Mouse (Mus musculus) cerebellum, postnatal 10 days (tissue): ENCODE data around the gene Lgmn.

Source experiments
- DNase-seq, 2 experiments: peaks; one replicate each; pipeline ENCODE4 v3.0.0; 2021; ENCODE audit warnings: mixed read lengths in 2 of 2

The Lgmn gene

DNA sequence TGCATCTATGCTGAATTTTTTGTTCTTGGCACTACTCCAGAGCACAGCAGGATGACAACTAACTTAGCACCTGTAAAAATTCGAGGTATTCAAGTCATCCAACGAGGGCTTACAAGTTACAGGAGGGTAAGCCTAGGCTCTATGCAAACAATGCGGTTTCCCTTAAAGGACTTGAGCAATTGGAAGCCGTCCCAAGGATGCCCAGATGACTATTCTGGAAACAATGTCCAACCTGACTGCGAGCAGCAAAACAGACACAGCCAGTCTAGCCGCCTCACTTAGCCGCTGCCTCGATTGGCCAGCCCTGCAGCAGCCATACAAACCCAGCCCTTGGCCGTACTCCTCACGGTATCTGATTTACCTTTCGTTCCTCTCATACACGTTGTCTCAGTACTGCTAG is 7.4 kb downstream of the Lgmn start:
- DNase-seq: peak; percentile 24 to 34

GRCm38 (mm10) chr12:102430228-102430627 is 9.4 kb downstream of the Lgmn start:
- no peak for DNase-seq

DNA sequence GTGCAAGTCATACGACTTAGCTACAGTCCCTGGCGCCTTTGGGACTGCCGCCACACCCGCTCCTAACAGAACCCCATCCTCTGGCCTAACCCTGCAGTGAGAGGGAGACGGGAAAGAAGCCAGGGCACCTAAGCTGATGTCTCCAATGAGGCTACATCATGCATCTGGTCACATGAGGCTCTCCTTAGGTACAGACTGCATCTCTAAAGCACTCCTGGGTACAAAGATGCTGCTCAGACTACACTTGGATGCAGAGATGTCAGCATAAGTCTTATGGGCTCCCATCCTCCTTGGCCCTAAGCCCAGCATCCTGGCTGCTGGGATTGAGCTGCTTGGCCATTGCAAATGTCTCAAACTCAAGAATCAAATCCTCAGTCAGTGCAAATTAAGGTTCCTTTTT is 10.0 kb downstream of the Lgmn start:
- peak; percentile 48 to 56 for DNase-seq

DNA sequence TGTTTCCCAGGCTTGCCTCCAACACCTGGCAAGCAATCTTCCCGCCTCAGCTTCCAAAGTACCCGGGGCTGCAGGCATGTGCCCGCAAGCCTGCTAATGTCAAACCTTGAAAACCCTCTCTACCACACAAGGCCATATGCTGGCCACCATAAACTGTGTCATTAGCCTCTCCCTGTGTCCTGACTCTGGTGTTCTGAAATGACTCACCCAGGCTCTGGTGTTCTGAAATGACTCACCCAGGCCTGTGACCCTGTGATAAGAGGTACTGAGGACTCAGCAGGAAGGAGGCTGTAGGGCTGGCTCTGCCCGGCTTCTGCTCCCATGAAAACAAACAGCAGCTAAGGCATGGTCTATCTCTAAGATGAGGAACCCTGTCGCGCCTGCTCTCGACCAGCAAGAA is 13.3 kb downstream of the Lgmn start:
- DNase-seq: no peak

DNA sequence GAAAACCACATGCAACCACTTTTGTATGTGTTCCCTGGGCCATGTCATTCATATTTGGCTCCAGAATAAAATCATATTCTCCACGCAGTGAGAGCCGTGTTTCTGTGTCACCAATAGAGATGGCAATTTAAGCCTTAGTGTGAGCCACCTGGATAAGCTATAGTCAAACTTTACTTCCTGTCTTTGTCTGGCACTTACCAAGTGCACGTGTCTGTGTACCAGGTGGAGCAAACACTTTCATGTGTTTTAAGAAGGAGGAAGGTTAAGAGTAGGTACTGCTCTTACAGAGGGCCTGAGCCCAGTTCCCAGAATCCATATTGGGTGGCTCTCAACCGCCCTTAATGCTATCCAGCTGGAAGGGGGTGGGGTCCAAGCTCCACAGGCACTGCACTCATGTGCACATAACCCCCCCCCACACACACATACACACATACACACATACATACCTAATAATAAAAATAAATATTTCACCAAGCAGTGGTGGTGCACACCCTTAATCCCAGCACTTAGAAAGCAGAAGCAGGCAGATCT is 14.5 kb downstream of the Lgmn start:
- no peak for DNase-seq

DNA sequence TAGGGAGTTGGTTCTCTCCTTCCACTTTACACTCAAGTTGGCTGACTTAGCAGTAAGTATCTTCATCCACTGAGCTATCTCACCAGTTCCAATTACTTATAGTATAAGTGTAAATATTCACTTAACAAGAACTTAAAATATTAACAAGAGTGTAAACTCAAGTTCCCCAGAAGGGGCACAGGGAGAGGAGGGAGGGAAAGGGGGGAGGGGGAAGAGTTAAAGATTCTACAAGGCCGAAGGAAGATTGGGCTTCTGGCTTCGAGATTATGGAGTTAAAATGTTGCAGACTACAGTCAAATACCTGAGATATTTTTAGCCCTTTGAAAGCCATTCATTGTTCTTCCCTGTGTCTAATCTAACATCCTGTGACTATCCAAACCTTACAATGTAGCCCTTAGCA is 15.2 kb downstream of the Lgmn start:
- DNase-seq: no peak

- no peak for DNase-seq
These were observed 16.0 kb downstream of the Lgmn start for GRCm38 (mm10) chr12:102423625-102424024.

- DNase-seq: peak in 1 of 2 experiments; percentile 13
These were observed 16.8 kb downstream of the Lgmn start for GRCm38 (mm10) chr12:102422623-102423320.

GRCm38 (mm10) chr12:102422065-102422464 is 17.5 kb downstream of the Lgmn start:
- peak; percentile 76 to 82 for DNase-seq

DNA sequence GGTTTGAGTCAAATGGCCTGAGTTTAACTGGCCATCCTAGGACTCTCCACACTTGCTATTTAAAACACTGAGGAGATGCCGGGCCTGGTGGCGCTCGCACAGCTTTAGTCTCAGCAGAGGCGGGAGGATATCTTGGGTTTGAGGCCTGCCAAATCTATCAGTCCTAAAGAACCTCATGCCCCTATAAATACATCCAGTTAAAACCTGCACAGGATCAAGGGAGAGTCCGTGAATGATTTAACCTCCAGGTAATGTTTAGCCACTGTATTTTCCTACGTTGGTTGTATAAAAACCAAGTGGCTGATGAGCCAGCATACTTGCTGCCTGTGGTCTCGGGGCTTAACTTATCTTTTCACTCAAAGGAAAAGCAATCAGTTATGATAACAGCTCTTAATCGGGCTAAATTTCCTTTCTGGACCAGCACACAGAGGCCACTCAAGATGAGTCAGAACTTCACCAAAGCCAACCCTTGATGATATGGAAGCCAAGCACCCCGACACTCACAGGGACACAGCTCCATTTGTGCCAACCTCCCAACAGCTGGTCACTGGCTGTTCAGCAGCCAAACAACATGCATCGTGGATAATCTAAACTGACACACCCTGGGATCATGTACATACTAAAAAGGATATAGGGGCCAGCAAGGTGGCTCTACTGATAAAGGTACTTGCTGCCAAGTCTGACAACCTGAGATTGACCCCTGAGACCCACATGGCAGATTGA is 19.3 kb downstream of the Lgmn start:
- DNase-seq: peak; percentile 76 to 80

DNA sequence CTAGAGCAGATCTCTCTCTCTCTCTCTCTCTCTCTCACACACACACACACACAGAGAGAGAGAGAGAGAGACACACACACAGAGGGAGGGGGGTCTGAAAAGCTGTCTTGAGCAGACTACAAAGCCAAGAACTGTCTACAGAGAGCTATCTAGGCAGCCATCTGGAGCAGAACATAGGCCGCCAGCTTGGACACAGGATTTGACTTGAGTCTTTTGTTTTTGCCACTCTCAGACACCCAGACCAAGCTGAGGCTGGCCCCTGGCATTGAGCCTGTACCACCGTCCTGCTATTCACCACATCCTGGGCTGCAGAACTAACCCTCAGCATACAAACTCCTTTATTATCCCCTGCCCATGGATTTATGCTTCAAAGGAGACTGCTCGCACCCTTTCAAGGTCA is 20.1 kb downstream of the Lgmn start:
- peak; percentile 88 to 92 for DNase-seq

DNA sequence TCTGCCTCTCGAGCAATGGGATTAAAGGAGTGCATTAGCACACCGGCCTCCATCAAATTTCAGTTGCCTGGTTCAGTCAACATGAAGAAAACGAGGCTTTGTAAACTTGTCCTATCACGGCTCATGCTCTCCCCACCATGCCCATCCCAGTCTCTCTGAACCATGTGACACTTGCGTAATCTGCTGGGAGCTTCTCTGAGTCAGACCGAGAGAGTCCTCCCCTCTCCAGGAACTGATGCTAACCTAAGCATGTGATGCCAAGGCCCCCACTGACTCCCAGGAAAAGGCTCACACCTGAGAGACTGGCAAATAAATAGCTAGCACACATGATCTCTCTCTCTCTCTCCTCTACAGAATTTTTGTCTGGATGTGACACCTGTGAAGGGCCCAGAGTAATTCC is 21.9 kb downstream of the Lgmn start:
- no peak for DNase-seq

DNA sequence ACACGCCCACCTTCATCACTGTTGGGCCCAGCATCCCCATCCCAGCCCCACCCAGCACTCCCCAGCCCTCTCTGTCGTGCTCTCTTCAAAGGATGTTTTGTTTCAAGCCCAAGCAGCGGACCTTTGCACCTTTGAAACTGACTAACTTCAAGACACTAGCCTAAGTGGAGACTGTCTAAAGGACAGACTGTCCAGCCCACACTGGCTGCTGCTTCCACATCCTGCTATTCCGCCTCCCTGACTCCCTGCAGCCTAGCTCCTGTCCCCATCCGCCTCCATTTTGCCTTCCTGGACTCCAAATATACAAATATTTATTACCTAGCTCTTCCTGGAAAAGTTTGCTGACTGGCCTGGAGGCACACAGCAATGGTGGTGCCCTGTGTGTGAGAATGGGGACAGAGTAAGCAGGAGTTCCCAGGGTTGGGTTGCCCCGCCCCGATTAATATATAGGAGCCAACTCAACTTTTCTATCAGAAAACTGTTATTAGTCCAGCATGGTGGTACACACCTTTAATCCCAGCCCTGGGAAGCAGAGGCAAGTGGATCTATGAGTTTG is 22.6 kb downstream of the Lgmn start:
- peak in 1 of 2 experiments; percentile 11 for DNase-seq

DNA sequence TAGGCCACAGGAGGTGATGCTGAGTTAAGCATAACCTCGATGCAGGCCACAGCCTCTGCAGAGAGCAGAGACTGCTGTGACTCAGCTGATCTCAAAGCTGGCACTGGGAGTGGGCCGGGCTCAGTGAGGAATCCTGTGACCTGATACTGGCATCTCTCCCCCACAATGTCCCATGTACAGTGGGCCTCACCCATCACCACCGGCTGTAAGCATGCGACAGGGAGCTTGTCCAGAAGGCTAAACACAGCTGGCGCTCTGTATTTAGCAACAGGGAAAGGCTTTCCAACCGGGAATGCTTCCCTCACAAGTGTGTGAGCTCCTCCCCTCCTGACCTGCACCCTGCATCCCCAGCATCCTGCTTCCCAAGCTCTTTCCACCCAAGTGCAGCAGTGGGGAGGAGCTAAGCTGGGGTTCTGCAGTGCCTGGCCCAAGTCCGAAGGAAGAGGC is 23.2 kb downstream of the Lgmn start:
- peak; percentile 50 to 51 for DNase-seq

GRCm38 (mm10) chr12:102414686-102415085 is 24.9 kb downstream of the Lgmn start:
- DNase-seq: peak; percentile 56 to 66

DNA sequence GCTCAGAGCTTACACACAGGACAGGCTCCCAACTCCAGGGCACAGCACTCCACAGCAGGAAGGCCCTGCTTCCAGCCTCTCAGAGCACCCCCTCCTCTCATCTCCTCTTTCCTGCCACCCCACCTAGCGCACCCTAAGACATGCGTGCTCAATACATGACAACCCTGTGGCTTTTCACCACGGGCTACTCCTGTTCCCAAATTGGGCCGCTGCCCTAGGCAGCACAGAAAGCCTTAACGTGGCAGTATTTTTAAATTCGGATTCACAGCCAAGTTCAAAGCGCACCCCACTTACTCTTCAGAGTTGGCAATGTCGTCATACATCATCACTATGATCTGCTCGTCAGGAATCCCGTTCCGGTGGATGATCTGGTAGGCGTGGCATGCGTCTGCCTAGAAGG is 26.4 kb downstream of the Lgmn start:
- DNase-seq: no peak

DNA sequence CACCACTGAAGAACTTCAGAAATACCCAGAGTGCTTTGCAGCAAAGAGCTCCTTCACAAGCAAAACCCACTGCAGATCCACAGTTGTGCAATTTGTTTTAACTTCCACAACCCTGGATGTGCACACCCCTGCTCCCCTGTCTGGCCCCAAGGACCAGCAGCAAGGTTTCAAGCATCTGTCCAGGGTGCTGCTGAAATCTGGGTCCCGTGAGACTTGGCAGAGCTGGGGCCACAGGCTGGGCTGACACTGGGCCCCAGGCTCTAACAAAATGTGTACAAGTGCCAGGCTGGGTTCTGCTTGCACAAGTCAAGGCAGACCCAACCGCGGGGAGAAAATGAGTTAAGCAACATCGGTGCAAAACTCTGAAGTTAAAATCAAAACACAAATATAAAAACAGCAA is 41.0 kb downstream of the Lgmn start:
- no peak for DNase-seq

DNA sequence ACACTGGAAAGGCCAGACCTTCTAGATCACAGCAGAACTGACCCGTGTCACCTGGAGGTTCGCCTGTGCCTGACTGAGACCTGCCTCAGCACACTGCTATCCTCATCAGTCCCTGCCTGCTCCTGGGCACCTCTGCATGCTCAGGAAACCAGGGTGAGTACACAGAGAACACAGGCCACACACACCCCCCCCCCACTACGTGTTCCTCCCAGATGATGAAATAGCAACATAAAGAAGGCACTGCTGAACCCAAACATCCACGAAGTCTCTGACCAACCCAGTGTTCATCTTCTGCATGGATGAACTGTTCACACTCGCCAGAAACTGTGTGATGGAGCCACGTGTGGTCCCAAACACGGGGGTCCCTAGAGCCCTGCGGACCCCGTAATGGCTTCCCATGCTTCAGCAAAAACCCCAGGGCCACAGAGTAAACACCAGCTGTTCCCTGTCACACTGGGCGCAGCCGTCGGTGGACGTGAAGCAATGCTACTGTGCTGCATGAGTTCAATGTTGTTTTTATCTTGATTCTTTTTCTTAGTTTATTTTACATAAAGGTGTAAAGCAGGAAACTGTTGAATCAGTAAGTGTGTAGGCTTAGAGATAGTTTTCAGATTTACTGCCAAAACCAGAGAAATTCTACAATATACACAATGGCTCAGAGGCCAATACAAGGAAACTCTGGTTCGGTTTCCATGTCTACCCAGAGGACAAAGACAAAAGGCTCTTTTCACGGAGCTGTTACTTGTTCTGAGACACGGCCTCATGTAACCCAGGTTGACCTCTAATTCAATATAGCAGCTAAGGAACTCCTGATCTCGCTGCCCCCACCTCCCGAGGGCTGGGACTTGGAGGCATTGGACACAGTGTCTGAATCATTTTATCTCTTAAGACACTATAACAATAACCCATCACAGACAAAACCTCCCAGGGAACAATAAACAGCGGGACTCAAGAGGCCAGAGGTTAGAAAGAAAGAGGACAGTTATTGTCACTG is 43.3 kb downstream of the Lgmn start:
- DNase-seq: no peak

DNA sequence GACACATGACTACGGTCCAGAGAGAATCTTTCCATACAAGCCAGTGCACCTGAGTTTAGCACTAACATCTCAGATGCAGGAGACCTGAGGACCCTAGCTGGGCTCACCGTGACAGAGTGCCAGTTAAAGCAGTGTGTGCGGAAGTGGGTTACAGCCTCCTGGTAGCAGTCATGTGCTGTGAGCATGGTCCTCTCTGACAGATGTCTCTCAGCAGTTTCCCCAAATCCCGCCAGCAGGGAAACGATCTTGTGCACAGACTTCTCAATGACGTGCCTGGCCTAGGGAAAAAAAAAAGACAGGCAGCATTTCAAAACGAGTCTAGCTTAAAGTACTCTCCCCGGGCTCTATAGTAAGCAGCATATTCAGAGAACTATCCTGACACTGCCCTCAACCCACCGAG is 44.1 kb downstream of the Lgmn start:
- DNase-seq: peak; percentile 68 to 72

DNA sequence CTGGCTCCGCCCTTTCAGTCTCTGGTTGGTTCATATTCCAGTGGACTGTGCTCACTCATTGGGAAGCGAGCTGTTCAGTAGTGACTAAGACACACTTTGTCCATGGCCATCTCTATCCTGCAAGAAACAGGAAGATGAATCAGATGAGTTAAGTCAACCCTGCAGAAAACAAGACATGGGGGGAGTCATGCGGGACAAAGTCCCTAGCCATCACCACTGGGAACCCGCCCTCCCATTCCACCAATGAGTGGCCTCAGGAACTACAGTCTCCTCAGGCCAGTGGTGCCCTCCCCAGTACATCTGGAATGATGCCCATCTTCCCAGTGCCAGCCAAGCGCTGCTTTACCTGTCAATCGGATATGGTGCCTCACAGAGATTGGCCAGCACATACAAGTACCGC is 45.1 kb downstream of the Lgmn start:
- peak in 1 of 2 experiments; percentile 31 for DNase-seq

- DNase-seq: peak; percentile 61 to 79
These were observed 47.6 kb downstream of the Lgmn start for GRCm38 (mm10) chr12:102391982-102392381.

DNA sequence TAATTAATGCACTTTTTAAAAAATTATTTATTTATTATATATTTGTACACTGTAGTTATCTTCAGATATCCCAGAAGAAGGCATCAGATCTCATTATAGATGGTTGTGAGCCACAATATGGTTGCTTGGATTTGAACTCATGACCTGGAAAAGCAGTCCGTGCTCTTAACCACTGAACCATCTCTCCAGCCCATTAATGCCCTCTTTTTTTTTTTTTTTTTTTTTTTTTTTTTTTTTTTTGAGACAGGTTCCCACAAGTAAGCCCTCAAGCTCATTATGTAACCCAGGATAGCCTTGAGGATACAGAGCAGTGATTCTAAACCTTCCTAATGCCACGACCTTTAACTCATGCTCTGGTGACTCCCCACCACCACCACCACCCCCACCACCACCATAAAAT is 48.5 kb downstream of the Lgmn start:
- no peak for DNase-seq

GRCm38 (mm10) chr12:102390042-102390441 is 49.6 kb downstream of the Lgmn start:
- peak; percentile 34 for DNase-seq
